Mouse (Mus musculus): Measurements from ENCODE around the gene Spata25. TPM values are rescaled to one million over a fixed set of nuclear protein-coding genes. Genes with fewer than 3 reads are reported as not detected.

Spata25 gene
- polyA plus RNA-seq, 1 experiment from 2014 or later = not detected

DNA sequence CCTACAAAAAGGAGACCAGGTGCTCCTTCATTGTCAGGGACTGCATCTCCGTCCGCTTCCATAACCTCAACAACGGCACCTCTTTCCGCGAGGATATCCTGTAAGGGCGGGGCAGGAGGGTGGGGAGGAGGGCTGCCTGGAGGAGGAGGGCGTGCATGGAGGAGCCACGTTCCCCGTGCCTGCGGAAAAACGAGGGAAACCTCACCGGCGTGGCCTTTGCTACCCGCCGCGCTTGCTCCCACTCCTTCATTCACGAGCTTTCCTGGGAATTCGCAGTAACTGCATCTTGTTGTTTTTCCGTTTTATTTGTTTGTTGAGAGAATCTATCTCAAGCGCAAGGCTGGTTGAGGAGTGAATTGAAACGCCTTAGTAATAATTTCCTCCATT, 23.0 kb downstream of the Spata25 start:
- TF ChIP-seq EP300 (IDR thresholded peaks at IDR 0.05; ENCODE audit: low read depth) (no peak), CTCF (IDR thresholded peaks at IDR 0.05; ENCODE audit: low read depth) (no peak)
- Histone ChIP-seq H3K4me2 (ENCODE audit: low read depth, low read length) (peak overlapping the region; percentile 83), H3K27me3 (ENCODE audit: insufficient read depth, low read length) (no peaks in the 10 kb centered on the region), H3K9me3 (ENCODE audit: low read length) (no peaks in the 10 kb centered on the region), H3K4me1 (ENCODE audit: insufficient read depth) (peaks cover 29% of the 10 kb centered on the region), H3K36me3 (replicated peaks; ENCODE audit: insufficient read depth, low read length) (peaks cover 14% of the 10 kb centered on the region; the same call in 1 of the 2 replicates), H3K27ac (ENCODE audit: low read depth) (peak overlapping the region; percentile 93), H3K9ac (replicated peaks) (peak overlapping the region; percentile 62), H3K4me3 (ENCODE audit: low read depth, low read length) (peak overlapping the region; percentile 85)
- WGBS (ENCODE audit: insufficient replicate concordance) = 1% methylated on average over 21 of the region's 21 CpGs
- DNase-seq (no peak), ATAC-seq (peak; percentile 70)

- peak within 1 kb of the TSS; percentile 83 for H3K4me2 ChIP-seq (ENCODE audit: low read depth, low read length)
- TF ChIP-seq CTCF (IDR thresholded peaks at IDR 0.05; ENCODE audit: low read depth) (no peak), EP300 (IDR thresholded peaks at IDR 0.05; ENCODE audit: low read depth) (peak; percentile 86)
- peaks cover 18% of the 10 kb centered on the region for H3K36me3 ChIP-seq (replicated peaks; ENCODE audit: insufficient read depth, low read length)
- WGBS (ENCODE audit: insufficient replicate concordance) = under 1% methylated on average over 47 of the region's 47 CpGs
- no peaks in the 10 kb centered on the region for H3K27me3 ChIP-seq (ENCODE audit: insufficient read depth, low read length)
- DNase-seq (peak; percentile 98), ATAC-seq (peak; percentile 96)
- peak within 1 kb of the TSS; percentile 85 for H3K4me3 ChIP-seq (ENCODE audit: low read depth, low read length)
- H3K4me1 ChIP-seq (ENCODE audit: insufficient read depth) = peaks cover 29% of the 10 kb centered on the region
- peak within 1 kb of the TSS; percentile 93 for H3K27ac ChIP-seq (ENCODE audit: low read depth)
- H3K9me3 ChIP-seq (ENCODE audit: low read length) = no peaks in the 10 kb centered on the region
- peak within 1 kb of the TSS; percentile 82 for H3K9ac ChIP-seq (replicated peaks)
Measured at GRCm38 (mm10) chr2:164804533-164805331, 23.6 kb downstream of the Spata25 start, which contains the start of the genes Acot8 and Zswim3. Gene Acot8 (minus strand): TSS chr2:164804882. Gene Zswim3 (plus strand): TSS chr2:164805098.

- no peaks in the 10 kb centered on the region for H3K27me3 ChIP-seq (ENCODE audit: insufficient read depth, low read length)
- peaks cover 29% of the 10 kb centered on the region for H3K4me1 ChIP-seq (ENCODE audit: insufficient read depth)
- H3K9ac ChIP-seq (replicated peaks) = peak overlapping the region; percentile 82
- peak overlapping the region; percentile 93 for H3K27ac ChIP-seq (ENCODE audit: low read depth)
- no peaks in the 10 kb centered on the region for H3K9me3 ChIP-seq (ENCODE audit: low read length)
- ATAC-seq (no peak), DNase-seq (no peak)
- no peak for TF ChIP-seq CTCF (IDR thresholded peaks at IDR 0.05; ENCODE audit: low read depth)
- H3K4me2 ChIP-seq (ENCODE audit: low read depth, low read length) = peak overlapping the region; percentile 77
- H3K4me3 ChIP-seq (ENCODE audit: low read depth, low read length) = peak overlapping the region; percentile 85
- H3K36me3 ChIP-seq (replicated peaks; ENCODE audit: insufficient read depth, low read length) = peaks cover 21% of the 10 kb centered on the region
- WGBS (ENCODE audit: insufficient replicate concordance) = 59% methylated on average over 1 of the region's 1 CpGs
Measured at GRCm38 (mm10) chr2:164803921-164804313, 24.4 kb downstream of the Spata25 start.

- H3K4me2 ChIP-seq (ENCODE audit: low read depth, low read length) = peak overlapping the region; percentile 77
- ATAC-seq (no peak), DNase-seq (no peak)
- H3K27ac ChIP-seq (ENCODE audit: low read depth) = peak overlapping the region; percentile 93
- H3K36me3 ChIP-seq (replicated peaks; ENCODE audit: insufficient read depth, low read length) = peaks cover 21% of the 10 kb centered on the region
- H3K9me3 ChIP-seq (ENCODE audit: low read length) = no peaks in the 10 kb centered on the region
- H3K4me3 ChIP-seq (ENCODE audit: low read depth, low read length) = peak overlapping the region; percentile 85
- H3K4me1 ChIP-seq (ENCODE audit: insufficient read depth) = peaks cover 29% of the 10 kb centered on the region
- WGBS (ENCODE audit: insufficient replicate concordance) = 73% methylated on average over 16 of the region's 16 CpGs
- H3K27me3 ChIP-seq (ENCODE audit: insufficient read depth, low read length) = no peaks in the 10 kb centered on the region
- H3K9ac ChIP-seq (replicated peaks) = peak overlapping the region; percentile 82
- TF ChIP-seq EP300 (IDR thresholded peaks at IDR 0.05; ENCODE audit: low read depth) (no peak), CTCF (IDR thresholded peaks at IDR 0.05; ENCODE audit: low read depth) (no peak)
Measured at GRCm38 (mm10) chr2:164803201-164803920, 25.0 kb downstream of the Spata25 start.

DNA sequence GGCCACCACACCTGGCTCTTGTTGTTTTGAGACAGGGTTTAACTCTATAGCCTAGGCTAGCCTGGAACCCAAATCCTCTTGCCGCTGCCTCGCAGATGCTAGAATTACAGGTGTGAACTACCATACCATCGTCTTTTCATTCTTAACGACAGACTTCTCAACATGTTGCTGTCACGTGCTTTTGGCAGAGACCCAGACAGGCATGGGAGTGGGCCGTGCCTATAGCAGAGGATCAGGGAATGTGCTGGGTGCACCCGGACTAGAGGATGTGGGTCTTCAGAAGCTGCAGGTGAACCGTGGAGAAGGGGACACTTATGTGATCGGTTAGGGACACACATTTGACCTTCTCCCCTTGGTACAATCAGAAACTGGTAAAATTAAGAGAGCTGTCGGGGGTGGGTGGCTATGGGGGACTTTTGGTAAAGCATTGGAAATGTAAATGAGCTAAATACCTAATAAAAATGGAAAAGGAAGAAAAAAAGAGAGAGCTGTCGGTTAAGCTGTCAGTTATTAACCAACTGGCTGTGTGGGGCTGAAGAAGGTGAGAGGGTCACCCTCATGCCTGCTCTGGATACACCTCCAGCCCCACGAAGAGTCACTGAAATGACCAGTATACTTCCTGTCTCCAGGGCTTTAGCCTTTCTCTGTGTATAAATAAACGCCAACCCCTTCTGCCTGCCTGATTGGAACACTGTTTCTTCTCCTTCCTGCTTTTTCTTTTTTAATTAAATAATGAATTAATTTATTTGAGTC, 27.9 kb downstream of the Spata25 start:
- Histone ChIP-seq H3K9ac (replicated peaks) (no peak overlapping the region), H3K27me3 (ENCODE audit: insufficient read depth, low read length) (no peaks in the 10 kb centered on the region), H3K27ac (ENCODE audit: low read depth) (no peak overlapping the region), H3K4me3 (ENCODE audit: low read depth, low read length) (no peak overlapping the region), H3K36me3 (replicated peaks; ENCODE audit: insufficient read depth, low read length) (peaks cover 41% of the 10 kb centered on the region), H3K9me3 (ENCODE audit: low read length) (no peaks in the 10 kb centered on the region), H3K4me1 (ENCODE audit: insufficient read depth) (peaks cover 14% of the 10 kb centered on the region), H3K4me2 (ENCODE audit: low read depth, low read length) (no peak overlapping the region)
- TF ChIP-seq CTCF (IDR thresholded peaks at IDR 0.05; ENCODE audit: low read depth) (no peak), EP300 (IDR thresholded peaks at IDR 0.05; ENCODE audit: low read depth) (no peak)
- DNase-seq = no peak
- 86% methylated on average over 13 of the region's 13 CpGs for WGBS (ENCODE audit: insufficient replicate concordance)
- no peak for ATAC-seq
